Mouse (Mus musculus): ENCODE results near the gene Arsg.

Arsg gene

DNA sequence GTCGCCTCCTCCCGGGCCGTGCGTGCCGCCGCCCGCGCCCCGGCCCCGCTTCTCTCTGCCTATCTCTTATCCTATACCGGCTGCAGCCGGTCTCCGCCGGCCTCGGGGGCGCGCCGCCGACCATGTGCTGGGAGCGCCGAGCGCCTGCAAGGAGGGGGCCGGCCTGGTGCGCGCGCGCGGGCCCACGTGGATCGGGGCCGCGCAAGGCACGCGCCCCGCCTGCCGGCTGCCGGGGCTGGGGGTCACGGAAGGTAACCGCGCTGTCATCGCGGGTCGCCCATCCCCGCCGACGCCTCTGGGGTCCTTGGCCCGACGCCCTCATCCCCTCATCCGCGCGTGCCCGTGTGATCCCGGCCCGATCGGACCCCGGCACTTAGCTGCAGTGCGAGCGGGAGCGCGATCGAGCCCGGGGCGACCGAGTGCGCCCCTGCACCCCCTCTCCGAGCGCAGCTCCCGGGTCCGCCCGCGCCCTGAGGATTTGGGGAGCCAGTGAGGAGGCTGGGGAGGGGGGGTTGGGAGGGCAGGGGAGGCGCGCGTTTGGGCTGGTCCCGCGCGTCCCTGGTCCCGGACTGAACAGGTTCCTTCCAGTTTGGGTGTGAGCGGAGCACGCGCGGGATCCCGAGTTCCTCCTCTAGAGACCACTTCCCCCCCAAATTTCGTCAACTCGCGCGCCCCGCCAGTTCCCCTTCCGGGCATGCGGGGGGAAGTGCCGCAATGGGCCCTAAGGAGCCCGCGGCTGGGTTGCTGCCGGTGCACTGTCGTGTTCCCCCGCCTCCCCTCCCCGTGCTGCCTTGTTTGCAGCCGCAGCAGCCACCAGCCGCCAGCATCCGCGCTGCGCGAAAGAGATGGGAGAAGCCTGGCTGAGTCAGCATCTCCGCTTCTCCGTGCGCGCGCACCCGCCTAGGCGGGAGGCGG is at the start of gene Arsg, which contains the start of gene Slc16a6:
TSS of gene Arsg (plus strand) at position 204 of the 915 bp plus-strand sequence.
TSS of gene Slc16a6 (minus strand) at position 428 of the 915 bp plus-strand sequence.
- DNase-seq, result peak; percentile 91

DNA sequence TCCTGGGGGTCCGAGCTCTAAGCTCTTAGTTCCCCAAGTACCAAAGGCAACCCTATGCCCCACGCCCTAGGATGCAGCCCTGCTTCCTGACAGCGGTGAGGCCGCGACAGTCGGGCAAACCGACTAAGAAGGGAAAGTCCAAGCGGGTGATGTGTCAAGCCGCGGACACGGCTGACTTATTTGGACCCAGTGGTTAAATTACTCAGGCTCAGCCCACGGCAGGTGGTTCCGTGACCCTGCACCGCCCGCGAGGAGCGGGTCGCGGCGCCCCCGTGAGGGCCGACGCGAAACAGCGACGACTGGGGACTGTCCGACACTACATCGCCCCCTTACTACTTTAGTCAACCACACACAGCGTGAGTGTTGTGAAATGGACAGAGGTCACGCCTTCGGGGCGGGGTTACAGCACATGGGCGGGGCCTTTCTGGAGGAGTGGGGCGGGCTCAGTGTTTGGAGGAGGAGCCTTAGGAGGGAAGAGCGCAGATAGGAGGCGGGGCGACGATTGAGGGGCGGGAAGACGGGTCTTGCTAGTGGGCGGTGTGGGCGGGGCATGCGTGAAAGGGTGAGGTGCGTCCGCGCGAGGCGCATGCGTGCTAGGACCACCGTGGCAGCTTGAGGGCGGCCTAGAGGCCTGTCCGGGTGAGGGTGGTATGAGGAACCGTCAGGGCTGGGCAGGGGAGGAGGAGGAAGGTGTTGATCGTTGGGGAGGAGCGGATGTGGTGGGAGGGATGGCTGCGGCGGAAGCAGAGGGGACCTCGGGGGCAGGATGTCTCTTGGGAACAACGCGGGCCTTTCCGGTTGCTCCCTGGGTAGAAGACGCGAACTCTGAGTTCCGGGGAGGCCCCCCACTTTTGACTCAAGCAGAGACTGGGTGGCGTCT is 47.5 kb upstream of the Arsg start, which contains the start of gene Amz2:
TSS of gene Amz2 (plus strand) at position 555 of the 880 bp plus-strand sequence.
- peak; percentile 98 for DNase-seq

DNA sequence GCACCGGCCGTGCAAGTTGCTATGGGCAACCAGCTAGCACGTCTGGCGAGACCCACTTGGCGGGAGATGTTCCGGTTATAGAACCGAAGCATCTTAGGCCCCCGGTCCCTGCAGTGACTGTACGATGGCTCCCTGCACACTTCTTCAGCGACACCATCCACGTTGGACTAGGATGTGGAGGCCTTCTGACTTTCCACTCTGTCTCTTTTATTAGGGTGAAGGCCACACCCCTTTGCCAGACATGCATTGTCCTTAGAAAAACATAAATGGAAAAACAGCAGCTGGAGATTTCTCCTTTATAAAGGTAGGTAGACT is 46.9 kb upstream of the Arsg start:
- no peak for DNase-seq

- DNase-seq, result no peak
Measured at GRCm38 (mm10) chr11:109427353-109427752, 45.8 kb upstream of the Arsg start.

GRCm38 (mm10) chr11:109434233-109434798 is 38.9 kb upstream of the Arsg start:
- no peak for DNase-seq

DNA sequence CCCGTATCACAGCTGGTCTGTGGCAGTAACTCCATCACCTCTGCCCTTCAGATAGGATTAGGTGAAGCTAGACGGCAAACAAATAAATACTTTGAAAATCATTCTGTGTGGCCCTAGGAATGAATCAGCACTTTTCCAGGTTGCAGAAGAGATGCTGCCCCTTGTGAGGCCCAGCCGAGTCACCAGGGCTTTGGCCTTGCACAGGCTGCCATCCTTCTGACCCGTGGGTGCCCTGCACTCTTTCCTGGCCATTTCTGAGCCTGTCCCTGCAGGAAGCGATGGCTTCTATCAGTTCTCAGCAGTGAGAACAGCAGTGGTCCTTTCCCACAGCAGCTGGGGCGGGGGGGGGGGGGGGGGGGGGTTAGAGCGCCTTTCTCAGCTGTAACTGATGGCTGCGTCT is 36.3 kb upstream of the Arsg start:
- no peak for DNase-seq

DNA sequence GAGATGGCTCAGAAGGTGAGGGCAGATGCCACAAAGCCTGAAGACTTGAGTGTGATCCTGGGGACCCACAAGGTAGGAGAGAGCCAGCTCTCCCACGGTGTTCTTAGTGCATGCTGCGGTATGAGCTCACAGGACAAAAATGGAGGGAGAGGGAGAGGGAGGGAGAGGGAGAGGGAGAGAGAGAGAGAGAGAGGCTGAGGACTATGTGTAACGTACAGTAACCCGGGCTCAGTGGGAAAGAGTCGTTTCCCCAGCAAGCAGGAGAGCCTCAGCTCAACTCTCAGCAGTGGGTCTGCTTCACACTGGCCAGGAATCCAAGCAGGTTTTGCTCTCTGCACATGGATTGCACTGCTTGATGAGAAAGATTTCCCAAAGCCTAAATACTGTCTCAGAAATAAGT is 34.0 kb upstream of the Arsg start:
- no peak for DNase-seq

DNA sequence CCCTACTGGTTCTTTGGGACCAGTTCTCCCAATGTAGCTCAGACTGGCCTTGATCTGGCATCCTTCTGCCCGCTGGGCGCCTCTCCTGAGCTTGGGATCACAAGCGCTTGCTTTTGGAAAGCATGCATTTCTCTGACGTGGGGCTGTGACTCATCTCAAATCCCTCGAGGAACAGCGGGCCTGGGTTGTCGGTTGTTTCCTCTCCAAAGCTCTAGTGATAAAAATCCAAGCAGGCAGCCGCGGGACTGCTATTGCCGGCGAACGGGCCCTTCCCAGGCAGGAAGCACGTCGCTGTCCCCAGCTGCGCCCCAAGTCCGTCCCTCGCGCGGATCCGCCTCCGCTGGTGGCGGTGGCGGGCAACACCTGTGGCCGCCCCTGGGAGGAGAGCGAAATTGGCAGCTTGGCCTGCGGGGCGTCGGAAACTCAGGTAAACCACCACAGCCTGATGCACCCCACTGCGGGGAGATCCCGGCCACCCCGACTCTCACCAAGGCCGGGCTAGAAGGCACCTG is 33.3 kb upstream of the Arsg start:
- peak; percentile 48 for DNase-seq

- no peak for DNase-seq
Measured at GRCm38 (mm10) chr11:109440641-109441040, 32.5 kb upstream of the Arsg start.

- no peak for DNase-seq
Measured at GRCm38 (mm10) chr11:109441119-109441518, 32.1 kb upstream of the Arsg start.

GRCm38 (mm10) chr11:109442166-109442730 is 30.9 kb upstream of the Arsg start:
- DNase-seq, result no peak

DNA sequence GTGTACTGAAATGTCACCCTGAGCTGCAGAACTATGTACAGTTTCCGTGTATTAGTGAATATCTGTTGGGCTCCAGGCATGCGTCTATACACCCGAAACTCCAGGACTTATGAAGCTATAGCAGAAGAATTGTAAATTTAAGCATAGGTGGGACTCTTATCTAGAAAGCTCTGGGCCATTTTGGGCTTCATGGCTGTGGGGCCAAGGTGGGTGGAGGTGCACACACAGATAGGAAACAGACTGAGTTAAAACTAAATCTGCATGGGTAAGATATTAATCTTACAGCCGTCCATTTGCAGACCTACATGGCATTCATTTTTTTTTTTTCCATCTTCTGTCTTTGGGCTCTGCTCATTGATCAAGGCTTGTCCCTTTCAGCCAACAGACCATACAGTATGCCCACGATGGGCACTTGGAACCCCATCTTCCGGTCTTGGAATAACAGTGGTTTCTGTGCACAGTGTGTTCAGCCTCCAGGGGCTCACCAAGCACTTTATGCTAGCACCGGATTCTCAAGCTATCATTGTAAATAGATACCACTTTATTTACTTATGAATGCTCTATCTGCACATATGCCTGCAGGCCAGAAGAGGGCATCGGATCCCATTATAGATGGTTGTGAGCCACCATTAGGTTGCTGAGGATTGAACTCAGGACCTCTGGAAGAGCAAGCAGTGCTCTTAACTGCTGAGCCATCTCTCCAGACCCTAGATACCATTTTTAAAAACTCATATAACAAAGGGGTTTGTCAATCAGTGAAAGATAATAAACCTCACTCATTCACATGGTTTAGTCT is 29.5 kb upstream of the Arsg start:
- no peak for DNase-seq

DNA sequence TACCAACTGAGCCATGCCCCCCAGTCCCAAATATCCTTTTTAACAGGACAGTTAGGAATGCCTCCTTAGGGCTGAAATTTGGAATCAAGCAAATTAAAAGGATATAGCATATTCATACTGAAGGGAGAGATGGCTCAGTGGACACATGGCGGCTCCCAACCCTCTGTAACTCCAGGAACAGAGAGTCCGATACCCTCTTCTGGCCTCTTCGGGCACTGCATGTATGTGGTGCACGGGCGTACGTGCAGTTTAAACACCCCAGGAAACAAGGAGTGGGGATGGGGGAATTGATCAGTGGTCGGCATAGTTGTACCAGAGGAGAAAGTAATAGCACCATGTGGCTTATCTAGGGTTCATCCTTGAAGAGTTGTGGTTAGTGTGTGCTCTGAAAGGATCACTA is 28.6 kb upstream of the Arsg start:
- DNase-seq, result no peak

DNA sequence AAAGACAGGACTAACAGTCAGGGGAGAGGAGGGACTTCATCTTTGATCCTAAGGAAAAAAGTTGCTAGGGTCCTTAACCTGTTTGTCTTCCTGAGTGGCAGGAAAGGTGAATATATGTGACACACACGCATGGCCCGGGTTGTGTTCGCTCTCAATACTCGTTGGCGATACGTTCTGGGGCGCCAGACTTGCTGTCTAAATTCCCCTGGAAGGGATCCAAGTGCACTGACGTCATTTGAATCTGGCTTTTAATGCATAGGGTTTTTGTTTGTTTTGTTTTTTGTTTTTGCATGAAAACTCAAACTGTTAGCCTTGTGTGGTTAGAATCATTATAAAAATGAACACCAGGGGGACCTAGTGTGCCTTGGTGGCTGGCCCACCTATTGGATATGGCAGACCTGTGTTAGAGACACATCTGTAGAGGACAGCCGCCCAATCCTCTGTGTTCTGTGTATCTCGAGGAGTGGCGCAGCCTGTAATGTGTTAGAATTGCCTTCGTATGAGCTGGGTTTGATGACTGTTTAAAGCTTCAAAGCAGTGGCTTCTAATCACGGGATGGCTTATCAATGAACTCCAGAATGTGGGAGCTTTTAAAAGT is 27.6 kb upstream of the Arsg start:
- no peak for DNase-seq

DNA sequence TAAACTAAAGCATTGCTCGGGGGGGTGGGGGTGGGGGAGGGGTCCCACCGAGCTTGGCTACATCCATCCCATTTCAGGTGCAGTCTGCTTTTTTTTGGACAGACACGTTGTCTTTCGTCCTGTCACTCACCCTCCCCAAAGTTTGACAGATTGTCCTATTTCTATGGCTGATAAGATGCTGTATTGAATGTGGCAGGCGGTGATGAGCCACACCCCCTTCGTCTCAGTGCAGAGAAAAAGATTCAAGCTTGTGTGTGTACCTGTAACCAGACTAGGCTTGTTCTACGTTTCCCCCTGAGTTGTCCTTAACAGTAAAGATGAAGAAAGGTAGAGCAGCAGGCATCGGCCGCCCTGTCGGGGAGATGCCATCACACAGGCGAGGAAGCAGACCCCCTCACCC is 22.0 kb upstream of the Arsg start:
- no peak for DNase-seq

DNA sequence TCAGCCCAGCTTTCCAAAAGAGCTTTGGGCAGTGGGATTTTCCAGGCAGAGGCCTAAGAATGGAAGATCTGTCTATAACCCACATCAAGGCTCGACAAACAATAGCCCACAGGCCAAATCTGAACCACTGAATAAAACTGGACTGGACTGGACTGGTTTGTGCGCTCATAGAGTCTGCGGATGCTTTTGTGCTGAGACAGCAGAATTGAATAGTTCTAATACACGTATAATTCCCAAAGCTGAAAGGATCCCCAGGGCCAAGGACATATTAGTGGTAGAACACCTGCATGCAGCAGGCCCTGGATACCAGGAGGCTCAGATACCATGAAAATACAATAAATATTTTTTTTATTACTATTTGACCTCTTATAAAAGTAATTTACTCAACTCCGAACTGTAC is 16.9 kb upstream of the Arsg start:
- no peak for DNase-seq

GRCm38 (mm10) chr11:109458165-109458564 is 15.0 kb upstream of the Arsg start:
- no peak for DNase-seq

- DNase-seq, result no peak
Measured at GRCm38 (mm10) chr11:109460586-109460985, 12.6 kb upstream of the Arsg start.

- no peak for DNase-seq
Measured at GRCm38 (mm10) chr11:109465068-109465467, 8.1 kb upstream of the Arsg start.

DNA sequence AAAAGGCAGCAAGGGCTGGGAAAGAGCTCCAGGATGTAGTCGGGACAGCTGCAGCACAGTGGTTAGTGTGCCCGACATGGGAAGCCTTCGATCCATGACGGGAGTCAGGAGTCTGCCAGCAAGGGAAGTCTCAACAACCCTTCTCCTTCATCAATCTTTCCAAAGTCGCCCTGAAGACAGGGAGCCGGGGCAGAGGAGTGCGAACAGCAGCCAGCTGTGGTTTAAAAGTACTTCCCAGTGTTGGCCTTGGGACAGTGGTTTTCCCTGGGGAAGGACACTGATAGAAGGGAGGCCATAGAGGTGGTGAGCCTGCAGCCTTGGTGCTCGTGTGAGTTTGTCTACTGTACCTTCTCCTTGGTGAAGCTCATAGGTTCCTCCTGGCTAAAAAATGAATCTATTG is 6.2 kb upstream of the Arsg start:
- no peak for DNase-seq

GRCm38 (mm10) chr11:109468133-109468532 is 5.0 kb upstream of the Arsg start:
- DNase-seq, result no peak

DNA sequence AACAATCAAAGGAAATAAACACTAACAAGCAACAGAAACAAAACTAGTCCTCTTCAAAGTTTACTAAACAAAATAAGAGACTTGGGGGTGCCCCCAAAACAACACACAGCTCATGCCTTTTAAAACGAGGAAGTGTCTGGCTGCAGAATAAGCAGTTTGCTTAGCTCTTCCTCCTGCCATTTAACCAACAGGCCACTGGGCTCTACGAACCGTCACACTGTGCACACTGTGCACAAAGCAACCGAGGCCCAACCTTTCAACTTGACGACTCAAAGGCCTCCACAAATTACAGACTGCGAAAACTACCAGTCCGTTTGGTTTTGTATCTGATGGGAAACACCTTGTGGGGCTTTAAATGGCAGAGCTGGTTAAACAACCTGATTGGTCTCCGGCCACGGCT is 3.0 kb upstream of the Arsg start:
- DNase-seq, result no peak
